Mouse (Mus musculus) CH12F3 (cell line): ENCODE measurements around the gene Prkar1b.

ENCODE experiments used
- in situ Hi-C: fragments of 300-500 bp; cut with MboI; formaldehyde crosslinking; loops from 2 replicates; pipeline ENCODE4 v1.14.3; 2020; ENCODE audit warnings: low sequenced_read_pairs

Gene Prkar1b

GRCm38 (mm10) chr5:139010649-139011048 is 139.2 kb downstream of the Prkar1b start:
- in situ Hi-C loops = loop anchor here (5.0 kb wide), 1 partner anchor 158 kb away; no protein-coding TSS in a partner anchor

DNA sequence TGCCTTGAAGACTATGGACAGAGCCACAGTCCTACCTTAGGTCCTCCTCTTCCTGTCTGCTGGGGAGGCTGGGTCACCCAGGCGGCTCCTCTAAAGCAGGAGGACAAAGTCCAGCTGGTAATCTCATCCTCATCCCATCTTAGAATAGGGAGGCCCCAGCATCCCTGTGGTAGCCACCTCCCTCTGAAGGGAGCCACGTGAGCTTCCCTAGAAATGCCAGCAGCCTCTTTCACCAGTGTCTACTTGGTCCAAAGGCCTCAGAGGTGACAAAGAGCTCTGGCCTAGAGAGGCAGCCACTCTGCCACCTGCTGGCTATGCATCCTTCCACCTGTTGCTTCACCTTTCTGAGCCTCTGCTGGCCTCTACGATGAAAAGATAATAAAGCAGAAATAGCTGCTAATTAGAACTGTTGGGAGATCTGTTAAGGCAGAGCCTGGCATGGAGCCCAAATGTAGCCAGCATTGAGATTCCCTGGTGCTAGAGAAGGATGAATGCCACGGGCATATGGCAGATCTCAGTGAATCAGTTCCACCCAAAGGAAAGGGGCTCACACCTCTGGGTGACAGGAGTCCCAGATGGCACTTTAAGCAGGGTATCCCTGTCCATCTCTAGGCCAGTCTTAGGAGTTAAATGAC is 142.5 kb downstream of the Prkar1b start:
- in situ Hi-C loops = no loop called here

- in situ Hi-C loops = no loop called here
These were observed 145.2 kb downstream of the Prkar1b start for GRCm38 (mm10) chr5:139004588-139004987.

DNA sequence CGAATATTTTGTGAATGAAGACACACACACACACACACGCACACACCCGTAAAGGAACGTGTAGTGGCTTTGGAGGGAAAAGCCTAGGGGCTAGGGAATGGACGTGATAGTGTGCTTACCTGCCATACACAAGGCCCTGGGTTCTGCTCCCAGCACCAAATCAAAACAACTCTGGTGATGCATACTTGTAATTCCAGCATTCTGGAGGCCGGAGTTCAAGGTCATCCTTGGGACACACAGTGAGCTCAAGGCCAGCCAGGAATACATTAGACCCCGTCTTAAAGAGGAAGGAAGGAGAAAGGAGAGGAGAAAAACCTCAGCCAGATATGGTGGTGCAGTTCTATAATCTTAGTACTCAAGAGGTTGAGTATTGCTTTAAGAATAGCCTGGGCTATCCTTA is 150.1 kb downstream of the Prkar1b start:
- in situ Hi-C loops = no loop called here

- in situ Hi-C loops = no loop called here
These were observed 151.7 kb downstream of the Prkar1b start for GRCm38 (mm10) chr5:138997936-138998580.

GRCm38 (mm10) chr5:138997171-138997788 is 152.5 kb downstream of the Prkar1b start, which contains the start of gene Pdgfa:
TSS of gene Pdgfa (minus strand) at chr5:138997370.
- in situ Hi-C loops = no loop called here

DNA sequence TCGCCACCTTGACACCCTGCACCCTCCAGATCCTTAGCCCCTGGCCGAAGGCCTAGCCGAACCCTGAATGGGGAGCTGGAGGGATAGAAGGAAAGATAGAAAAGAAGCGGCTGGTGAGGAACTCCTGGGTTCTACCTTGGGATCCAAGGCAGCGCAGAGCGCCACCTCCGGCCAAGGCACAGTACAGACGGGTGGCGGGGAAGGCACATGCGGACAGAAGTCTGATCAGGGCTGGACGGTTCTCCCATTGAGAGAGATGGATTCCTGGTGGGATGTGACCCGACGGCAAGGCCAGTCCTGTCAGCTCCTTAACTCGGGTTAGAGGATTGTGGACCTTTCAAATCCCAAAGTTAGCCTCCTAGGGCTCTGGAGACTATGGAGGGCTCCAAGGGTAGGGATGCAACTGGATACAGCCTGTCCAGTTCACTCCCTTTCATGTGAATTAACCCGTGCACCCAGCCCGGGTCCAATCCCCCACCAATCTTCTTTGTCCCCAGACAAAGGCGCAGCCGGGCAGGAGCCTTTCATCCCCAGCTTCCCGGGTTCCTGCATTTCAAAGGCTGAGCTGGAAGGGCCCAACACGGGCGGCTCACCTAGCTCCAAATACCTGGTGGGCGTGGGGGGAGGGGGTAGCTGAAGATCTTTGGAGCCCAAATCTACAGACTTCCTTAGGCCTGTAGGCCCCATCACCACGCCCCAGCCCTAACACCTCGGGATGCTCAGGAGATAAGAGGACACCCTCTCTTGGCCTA is 153.3 kb downstream of the Prkar1b start:
- in situ Hi-C loops = no loop called here

- in situ Hi-C loops = no loop called here
These were observed 154.0 kb downstream of the Prkar1b start for GRCm38 (mm10) chr5:138995721-138996311.

GRCm38 (mm10) chr5:138994786-138995720 is 154.7 kb downstream of the Prkar1b start:
- in situ Hi-C loops = no loop called here

DNA sequence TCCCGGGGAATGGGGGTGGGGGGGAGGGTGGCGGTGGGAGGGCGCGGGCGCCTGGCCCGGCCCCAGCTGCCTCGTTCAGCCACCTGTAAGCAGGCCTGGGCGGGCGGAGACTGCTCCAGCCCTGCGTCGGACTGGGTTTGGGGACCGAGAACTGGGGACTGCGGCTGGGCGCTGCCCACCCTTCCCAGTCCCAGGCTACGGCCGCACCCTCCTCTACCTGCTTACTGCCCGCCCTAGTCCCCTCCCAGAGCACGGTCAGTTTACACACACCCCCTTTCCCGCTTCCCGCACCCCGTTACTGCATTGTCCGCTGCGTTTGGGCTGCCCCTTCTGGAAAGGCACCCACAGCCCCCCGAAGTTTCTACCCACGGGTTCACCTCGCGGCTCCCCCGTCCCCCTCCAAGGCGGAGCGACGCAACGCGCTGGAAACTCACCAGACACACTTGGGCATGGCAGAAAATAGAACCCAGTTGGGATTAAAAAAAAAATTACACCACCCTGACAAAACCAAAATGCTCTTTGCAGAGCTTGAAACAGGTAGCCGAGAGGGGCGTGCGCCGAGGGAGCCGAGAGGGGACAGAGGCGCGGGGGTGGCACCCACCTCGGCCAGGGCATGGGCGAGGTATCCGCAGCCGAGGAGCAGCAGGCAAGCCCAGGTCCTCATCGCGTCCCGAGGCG is 155.6 kb downstream of the Prkar1b start:
- in situ Hi-C loops = no loop called here

- in situ Hi-C loops = no loop called here
These were observed 156.3 kb downstream of the Prkar1b start for GRCm38 (mm10) chr5:138993371-138994107.

GRCm38 (mm10) chr5:138992611-138993370 is 157.0 kb downstream of the Prkar1b start:
- in situ Hi-C loops = no loop called here

- in situ Hi-C loops = no loop called here
These were observed 158.1 kb downstream of the Prkar1b start for GRCm38 (mm10) chr5:138991734-138992133.

DNA sequence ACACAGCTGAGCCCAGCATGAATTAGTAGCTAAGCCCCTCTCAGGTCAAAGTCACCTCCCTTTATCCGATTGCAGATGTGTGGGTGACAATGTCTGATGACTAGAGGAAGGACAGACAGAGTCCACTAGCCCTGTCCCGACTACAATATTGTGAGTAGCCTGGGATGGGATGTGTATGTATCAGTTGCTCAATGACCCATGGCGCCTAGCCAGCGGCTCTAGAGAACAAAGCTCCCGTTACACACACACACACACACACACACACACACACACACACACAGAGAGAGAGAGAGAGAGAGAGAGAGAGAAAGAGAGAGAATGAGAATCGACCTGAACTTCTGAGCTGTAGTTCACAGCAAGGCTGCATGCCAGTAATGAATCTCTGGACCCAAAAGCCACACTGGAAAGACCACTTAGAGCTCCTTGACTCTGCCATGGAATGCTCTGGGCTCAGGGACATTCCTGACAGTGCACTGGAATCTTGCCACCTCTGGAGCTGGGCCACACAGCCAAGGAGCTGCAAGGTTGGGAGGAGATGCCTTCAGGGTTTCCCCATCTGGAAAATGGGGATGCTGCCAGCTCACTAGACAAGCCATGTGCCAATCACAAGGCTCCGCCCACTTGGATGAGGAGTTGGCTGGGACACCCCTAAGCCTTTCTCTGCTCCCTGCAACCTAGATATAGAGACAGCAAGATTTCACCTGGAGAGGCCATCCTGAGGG is 159.0 kb downstream of the Prkar1b start:
- in situ Hi-C loops = no loop called here

DNA sequence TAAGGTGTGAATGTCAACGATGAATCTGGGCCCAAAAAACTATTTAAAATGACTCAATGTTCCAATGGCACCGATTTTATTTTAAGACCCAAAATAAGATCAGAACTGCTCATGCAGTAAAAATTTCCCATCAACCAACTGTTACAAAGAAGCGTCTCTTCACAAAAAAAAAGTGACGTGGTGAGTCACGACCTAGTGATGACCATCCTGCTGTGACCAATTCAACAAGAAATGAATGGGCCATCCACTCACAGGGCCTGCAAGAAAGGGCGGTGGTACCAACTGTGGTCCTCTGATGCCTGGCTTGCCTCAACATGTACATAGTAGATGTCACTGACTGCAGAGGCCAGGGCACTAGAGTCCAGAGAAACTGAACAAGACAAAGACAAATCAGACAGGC is 160.2 kb downstream of the Prkar1b start:
- in situ Hi-C loops = no loop called here

GRCm38 (mm10) chr5:138988764-138989163 is 161.0 kb downstream of the Prkar1b start:
- in situ Hi-C loops = no loop called here

- in situ Hi-C loops = no loop called here
These were observed 161.8 kb downstream of the Prkar1b start for GRCm38 (mm10) chr5:138987994-138988393.
